Mouse (Mus musculus): ENCODE measurements around the gene Ckm.

Ckm gene

DNA sequence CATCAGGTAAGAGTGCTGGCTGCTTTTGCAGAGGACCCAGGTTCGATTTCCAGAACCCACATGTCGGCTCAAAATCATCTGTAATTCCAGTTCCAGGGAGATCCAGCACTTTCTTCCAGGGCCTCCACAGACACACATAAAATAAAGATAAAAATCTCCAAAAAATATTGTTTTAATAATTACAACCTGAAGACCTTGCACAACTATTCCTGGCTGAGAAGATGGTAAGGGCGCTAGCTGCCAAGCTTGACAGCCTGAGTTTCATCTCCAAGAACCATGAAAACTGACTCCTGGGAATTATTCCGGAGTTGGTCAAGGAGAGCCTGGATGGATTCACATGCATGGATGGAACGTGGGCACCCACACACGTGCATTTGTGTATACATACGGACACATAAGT, at the start of gene Ckm:
Ckm (plus strand) TSS at position 301 of the 400 bp plus-strand sequence.
- no peak for DNase-seq

DNA sequence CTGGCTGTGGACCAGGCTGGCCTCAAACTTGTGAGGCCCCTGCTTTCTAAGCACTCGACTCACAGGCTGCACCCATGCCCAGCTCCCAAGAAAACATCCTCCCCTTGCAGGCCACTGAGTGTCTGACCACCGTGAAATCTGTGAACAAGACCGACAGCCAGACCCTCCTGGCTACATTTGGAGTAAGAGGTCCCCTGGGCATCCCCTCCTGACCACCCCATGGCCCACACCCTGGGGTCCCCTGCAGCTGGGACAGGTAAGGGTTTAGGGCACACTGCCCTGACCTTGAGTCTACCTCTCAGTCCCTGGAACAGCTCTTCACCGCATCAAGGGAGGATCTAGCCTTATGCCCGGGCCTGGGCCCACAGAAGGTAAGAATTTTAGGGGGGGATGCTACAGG, 49.6 kb upstream of the Ckm start:
- no peak for DNase-seq

DNA sequence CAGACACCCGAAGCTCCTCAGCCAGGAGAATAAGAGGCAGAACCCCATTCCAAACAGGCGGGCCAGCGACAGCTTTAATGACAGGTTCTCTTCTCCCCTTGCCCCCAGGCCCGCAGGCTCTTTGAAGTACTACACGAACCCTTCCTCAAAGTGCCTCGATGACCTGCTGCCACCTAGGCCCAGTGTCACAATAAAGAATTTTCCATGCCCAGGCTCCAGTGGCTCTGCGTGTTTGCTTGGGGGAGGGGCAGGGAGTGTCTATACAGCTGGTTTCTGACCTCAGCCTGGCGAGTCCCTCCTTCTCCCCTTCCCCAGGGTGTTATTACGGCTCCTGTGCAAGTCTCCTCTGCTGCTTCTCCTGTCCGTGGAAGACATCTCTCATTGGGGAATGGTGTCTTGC, 48.3 kb upstream of the Ckm start:
- no peak for DNase-seq

DNA sequence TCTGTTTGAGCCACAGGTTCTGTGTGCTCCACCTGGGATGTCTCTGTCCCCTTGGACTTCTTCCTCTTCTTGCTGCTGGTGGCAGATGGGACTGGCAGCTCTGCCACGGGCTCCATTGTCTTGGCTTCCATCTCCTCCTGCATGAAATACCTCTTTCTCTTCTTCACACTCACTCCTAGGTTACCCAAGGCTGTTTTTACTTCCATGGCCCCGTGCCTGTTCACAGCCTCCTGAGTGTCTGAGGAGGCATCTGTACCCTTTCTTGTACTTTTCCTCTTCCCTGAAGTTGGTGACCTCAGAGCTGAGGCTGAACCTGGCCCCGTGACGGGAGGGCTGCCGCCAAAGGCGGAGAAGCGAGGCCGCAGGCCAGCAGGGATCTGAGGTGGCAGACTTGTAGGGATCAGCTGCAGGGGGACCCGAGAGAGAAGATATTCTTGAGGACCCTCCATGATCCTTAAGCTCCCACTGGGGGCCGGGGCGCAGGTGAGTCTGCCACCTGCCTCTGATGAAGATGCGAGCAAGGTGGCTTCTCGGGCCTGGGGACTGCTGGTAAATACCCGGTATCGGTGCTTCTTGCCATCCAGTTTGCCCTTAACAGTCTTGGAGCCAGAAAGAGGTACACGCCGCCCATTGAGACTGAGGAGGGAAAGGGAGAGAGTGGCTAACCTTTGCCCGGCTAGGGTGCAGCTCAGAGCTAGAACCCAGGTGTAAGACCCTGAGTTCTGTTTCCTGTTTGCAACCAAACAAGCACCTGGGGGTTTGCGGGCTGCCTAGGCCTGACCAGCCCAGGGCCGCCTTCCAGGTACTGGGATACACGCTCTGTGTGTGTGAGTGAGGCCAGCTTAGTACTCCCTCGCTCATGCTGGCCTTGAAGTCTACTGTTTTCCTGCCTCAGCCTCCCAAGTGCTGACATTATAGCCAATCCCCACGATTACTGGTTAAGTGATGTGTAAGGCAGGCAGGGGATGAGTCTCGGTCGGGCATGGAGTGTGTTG, 46.9 kb upstream of the Ckm start:
- DNase-seq: no peak

DNA sequence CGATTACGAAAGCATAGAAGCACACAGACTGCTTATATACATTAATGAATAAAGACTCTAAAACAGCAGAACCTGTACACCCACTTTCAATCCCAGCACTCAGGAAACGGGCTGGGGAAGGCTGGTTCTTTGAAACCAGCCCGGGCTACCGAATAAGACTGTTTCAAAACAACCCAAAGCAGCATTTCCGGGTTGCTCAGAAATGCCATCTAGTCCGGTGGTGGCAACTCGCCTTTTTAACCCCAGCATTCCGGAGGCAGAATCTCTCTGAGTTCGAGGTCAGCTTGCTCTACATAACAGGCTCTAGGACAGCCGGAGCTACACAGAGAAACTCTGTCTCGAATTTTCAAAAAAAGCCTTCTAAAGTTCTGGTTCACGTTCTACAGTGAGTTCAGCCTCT, 45.9 kb upstream of the Ckm start:
- DNase-seq: no peak

DNA sequence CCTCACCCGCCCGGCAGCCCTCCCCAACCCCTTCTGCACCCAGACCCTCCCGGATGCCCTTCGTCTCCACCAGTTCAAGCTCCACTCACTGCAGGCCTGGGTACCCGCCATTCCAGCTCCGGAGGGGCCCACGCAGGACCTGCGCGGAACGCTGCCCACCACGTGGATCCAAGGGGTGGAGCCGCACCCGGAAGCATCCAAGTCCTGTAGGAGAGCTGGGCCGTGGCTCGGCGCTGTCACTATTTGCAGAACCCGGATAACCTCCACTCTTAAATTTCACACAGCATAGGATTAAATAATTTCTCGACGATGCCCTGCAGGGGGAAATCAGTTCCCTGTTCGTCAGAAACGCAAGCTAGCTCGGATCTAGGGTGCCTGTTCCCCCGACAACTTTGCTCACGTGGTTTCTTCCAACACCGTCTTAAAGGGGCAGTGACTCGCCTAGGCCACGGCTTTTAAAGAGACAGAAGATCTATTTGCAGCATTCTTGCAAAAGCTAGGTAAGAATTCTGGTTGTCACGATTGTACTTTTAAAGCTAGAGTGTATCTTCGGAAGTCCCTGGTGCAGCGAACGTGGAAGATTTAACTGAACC, 45.2 kb upstream of the Ckm start, which contains the start of the genes Cd3eap and Ppp1r13l:
Cd3eap (minus strand) TSS at position 185 of the 593 bp plus-strand sequence.
Ppp1r13l (plus strand) TSS at position 451 of the 593 bp plus-strand sequence.
- peak; percentile 91 for DNase-seq

DNA sequence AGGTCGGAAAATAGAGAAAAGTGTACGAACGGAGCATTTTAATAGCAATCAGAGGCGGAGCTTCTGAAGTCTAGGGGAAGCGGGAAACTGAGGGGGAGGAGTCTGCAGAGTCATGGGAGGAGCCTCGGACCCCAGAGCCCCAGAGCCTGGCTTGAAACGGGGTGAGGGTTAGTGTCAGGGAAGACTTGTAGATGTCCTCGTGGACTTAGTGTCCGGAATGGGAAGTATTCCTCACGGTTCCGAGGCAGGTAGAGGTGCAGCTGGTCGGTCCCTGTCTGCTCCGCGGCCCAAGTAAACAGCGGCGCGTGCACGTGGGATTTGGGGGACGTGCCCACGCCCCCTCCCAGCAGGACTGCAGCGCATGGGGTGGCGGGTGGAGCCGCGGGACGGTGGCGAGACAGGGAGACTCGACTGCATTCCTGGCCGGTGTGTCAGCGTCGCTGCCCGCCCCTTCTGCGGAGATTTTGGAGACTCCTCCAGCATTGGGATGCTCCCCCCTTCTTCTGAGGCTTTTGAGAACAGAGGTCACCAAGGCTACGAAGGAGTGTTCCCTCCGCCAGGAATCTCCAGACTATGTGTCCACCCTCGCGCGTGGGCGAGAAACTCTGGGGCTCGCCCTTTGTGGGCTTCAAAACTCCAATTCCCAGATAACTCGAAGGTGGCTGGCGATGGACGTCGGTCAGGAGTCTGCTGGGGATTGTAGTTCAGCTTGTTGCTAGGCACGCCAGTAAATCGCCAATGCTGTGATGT, 44.5 kb upstream of the Ckm start:
- DNase-seq: peak; percentile 83

DNA sequence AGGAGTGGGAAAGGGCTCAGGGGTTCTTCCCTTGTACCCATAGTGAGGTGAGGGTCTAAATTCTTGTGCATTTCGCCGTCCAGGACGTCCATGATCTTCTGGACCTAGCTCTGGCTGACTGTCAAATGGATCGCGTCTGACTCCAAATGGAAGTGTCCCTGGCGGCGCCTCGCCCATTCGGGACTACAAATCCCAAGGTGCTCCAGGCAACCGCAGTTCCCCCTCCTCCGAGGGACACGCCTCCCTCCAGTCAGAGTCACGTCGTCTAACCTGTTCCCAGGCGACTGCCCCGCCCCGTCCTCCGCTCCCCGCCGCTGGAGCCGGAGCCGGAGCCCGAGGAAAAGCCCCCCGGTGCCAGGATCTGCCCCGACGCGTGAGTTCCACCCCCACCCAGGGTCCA, 43.6 kb upstream of the Ckm start:
- peak; percentile 94 for DNase-seq

DNA sequence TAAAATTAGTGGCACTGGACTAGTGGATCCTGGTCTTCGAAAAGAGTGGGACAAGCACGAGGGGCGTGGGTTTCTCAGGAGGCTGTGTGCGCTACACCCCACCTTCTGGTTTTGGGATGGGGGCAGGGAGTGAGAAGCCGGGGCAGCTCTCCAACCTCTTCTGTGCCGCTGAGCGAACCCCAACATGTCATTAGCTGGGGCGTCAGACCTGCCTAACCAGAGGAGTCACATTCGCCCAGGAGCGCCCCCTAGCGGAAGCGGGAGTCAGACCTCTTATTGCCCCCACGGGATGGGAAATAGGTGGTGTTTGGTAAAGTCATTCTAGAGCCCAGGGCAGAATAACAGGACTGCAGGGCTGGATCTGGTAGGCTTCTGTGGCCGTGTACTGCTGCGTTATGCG, 42.9 kb upstream of the Ckm start:
- DNase-seq: peak; percentile 66

DNA sequence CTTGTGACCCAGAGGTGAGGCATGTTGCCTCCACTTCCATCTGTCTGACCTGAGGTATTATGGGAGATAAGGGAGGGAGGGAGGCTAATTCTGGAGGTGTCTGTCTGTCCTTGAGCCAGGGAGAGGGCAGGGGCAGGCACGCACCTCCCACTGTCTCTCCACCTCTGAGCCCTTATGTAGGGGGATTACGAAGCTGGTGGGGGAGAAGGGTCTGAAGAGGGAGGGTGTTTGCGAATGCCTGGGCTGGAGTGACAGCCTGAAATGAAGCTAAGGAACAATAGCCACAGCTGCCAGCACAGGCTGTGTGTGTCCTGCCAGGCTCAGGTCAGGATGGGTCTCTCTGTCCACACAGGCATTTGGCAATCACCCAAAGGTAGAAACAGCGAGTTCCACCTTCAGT, 42.3 kb upstream of the Ckm start:
- DNase-seq: no peak

DNA sequence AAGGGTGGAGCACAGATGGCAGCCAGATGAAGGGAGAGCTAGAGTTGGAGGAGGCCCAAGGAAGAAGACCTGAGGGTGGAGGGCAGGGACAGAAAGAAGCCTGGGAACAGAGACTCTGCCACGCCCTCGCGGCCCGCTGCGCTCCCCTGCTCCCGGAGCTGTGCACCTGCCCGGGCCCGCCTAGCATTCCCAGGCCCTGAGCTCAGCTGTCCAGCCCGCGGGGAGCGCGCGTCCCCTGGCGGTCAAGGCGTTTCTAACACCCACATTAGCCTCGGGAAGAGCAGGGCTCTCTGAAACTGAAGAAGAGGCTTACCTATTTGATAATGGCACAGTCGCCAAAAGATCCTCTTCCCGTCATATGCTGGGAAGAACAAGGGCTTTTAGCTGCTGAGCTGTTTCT, 40.7 kb upstream of the Ckm start:
- DNase-seq: no peak

DNA sequence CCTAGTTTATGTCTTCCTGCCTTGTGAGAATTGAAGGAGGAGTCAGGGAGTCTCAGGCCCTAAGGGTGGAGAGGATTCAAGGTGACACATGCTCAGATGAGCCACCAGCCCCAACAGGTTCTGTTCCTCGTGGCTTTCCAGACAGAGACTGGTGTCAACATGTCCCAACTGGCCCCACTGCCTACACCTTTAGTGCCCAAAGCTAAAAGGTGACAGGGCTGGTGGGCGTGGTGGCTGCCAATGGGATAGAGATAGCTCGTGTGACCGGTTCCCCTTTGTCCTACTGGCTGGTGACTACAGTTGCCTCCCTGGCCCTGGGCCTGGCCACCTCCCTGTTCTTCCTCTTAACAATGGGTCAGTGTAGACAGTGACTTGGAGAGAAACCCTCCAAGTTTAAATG, 39.2 kb upstream of the Ckm start:
- no peak for DNase-seq

DNA sequence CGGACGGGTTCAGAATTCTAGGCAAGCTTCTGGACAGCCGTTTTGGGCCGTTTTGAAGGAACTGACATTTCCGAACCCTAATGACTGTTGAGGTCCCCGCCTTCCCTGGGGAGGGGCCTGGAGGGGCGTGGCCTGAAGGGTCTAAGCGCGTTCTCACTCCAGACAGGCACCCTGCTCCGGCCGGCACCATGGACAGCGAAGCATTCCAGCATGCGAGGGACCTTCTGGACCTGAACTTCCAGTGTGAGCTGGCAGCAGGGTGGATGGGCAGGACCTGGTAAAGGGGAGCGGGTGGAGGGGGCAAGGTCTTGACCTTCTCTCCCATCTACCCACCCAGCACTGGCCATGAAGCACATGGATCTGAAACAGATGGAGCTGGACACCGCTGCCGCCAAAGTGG, 36.2 kb upstream of the Ckm start:
- no peak for DNase-seq

DNA sequence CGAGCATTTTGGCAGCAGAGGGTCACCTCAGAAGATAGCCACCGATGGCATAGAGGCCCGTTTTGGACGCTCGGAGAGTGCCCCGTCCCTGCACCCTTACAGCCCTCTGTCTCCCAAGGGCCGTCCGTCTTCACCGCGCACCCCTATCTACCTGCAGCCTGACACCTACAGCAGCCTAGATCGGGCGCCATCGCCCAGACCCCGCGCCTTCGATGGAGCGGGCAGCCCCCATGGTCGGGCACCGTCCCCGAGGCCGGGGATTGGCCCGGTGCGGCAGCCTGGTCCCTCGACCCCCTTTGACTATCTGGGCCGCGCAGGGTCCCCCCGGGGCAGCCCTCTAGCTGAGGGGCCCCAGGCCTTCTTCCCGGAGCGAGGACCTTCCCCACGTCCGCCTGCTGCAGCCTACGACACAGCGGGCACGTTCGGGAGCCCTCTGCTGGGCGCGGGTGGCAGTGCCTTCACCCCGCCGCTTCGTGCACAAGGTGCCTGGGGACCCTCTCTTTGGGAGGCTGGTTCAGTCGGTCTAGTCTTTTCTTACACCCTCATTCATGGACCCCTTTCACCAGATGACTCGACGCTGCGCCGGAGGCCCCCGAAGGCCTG, 34.7 kb upstream of the Ckm start:
- DNase-seq: no peak

DNA sequence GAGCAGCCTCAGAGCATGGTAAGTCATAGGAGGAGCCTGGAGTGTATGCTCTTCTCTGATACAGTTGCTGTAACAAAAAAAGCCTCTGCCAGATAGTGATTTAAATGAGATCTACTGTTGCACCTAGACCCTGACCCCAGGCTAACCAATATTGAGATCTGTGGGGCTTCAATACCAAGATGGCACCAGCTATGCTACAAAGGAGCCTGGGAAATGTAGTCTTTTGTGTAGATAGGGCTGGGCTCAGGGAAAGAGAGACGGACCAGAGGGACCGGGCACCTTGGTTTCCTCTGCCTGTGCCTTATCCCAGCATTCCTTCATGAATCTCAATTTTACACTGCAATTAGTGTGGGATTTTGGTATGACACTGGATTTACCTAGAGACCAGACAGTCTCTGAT, 31.2 kb upstream of the Ckm start:
- DNase-seq: no peak

DNA sequence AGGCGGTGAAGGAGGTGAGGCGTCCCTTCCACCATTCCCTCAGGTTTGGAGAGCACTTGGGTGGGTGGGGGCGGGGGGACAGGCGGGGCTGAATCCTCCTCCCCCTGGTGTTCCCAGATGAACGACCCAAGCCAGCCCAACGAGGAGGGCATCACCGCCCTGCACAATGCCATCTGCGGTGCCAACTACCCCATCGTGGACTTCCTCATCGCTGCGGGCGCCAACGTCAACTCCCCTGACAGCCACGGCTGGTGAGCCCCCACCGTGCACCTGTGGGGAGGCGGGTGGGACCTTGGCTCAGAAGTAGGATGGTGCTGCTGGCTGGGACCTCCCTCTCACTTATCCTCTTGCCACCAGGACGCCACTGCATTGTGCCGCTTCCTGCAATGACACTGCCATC, 29.2 kb upstream of the Ckm start:
- DNase-seq: no peak

DNA sequence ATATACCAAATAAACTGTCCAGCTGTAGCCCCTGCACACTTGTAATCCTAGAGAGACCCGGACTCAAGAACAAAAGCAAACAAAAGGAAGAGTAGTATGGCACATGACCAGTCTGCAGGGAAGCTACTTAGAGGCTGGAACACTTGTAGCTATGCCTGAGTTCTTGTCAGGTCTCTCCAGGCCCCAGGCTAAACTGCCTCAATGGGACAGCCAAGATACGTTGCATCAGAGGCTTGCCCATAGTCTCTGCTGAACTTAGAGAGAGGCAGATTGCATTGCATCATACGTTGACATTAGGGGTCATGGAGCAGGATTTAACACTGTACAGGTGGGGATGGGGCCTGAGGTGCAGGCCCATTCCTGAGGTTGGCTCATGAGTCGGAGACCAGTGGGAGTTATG, 28.6 kb upstream of the Ckm start:
- DNase-seq: no peak

DNA sequence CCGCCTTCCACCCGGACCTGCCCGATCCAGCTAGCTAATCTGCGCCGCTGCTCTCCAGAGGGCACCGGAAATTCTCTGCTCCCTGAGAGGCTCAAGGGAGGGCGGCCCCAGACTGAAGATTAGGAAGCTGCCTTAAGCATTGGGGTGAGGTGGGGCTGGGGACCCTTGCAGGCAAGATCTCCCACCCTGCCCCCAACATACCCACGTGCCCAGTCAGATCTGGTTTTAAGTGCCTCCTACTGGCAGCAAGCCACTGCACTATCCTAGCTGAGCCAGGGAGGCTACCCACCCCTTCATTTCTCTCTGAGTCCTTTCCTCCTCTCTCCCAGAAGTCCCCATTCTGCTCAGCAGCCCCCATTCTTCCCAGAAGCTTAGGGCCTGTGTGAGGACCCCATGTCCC, 26.5 kb upstream of the Ckm start:
- DNase-seq: no peak

DNA sequence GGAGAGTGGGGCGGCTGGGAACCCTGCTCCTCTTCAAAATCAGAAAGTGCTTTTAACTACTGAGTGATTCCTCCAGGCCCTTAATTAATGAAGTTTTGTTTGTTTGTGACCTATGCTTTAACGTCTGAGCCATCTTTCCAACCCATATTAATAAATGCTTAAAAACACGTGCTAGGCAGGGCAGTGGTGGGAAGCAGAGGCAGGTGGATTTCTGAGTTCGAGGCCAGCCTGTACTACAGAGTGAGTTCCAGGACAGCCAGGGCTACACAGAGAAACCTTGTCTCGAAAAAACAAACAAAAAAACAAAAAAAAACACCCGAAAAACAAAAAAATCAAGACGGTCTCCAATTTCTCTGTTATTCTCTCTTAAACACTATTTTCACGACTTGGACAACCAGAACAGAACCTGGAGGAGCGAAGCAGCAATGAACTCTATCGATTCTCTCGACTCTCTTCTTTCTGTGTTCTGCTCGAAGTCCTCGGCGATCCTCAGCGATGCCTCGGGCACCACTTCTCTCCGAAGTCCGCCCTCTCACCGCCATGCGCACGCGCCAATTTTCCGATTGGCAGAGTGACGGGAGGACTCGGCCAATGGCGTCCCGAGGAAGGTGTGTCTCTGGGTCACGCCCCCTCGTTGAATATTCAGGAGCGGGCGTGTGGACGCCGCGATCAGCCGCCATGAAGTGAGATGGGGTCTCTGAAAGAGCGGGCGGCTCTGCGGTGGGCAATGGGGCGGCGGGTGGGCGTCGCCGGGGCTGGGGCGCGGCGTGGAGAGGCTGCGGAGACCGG, 23.0 kb upstream of the Ckm start, which contains the start of gene Ercc2:
Ercc2 (plus strand) TSS at position 634 of the 789 bp plus-strand sequence.
- DNase-seq: peak; percentile 98

DNA sequence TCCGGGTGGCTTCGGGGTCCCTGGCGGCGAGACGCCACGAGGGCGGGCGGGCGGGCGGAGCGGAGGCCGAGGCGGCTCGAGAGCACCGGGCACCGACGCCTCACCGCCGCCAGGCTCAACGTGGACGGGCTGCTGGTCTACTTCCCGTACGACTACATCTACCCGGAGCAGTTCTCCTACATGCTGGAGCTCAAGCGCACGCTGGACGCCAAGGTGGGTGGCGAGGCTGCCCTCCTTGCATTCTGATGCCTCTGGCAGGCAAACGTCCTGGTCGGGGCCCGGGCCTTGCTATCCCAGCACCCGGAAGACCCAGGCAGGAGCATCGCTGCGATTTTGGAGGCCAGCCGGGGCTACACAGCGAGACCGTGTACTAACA, 22.4 kb upstream of the Ckm start:
- no peak for DNase-seq

DNA sequence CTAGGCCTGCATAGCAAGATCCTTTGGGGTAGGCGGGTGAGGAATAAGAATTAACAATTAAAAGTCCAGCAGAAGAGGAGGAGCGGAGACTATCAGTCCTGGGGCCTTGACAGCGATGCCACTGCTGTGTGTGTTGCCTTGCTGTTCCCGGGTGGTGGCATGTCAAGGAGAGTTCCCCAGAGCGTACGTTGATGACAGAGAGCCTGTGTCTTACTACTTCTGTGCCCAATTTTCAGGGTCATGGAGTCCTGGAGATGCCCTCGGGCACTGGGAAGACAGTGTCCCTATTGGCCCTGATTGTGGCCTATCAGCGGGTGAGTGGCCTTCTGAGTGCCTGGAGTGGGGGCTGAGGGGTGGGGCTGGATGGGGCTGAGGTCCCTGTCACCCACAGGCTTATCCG, 20.9 kb upstream of the Ckm start:
- DNase-seq: no peak

DNA sequence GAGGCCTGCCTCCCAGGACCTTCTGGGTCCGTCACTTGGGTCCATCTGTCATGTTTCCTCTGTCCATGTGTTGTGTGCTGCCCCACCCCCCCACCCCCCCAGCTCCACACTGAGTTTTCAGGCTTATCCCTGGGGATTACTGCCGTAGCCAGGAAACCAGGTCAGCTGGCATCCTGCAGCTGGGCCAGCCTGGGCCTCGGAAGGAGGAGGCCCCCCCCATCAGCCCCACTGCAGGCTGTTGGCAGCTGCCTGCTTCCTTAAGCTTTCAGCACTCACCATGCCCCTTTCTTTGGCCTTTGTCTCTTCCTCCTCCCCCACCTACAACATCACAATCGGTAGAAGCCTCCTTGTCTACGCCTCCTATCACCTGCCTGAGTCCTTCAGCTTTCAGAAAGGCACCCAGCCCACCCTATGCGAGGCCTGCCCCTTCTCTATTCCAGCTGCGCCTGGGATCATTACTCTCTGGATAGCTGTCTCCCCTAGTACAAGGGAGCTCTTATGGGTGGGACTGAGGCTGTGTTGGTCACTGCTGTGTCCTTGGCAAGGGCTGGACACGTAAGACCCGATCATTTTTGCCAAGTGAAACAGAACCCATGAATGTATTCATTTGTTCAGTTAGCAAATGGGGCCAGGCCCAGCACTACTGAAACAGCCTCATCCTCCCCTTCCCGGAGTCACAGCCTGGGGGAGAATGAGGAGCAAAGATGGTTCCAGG, 15.7 kb upstream of the Ckm start:
- DNase-seq: peak; percentile 61

Data from layer of hippocampus, adult 9-11 months (tissue).